Mouse (Mus musculus): Measurements from ENCODE around the gene Setd7. TPM values are rescaled to one million over a fixed set of nuclear protein-coding genes. Genes with fewer than 3 reads are reported as not detected.
A peak's percentile ranks its signal among the peaks of the same experiment; 100 is the strongest.

Setd7 gene
- polyA plus RNA-seq, 1 experiment from 2014 or later = 2.1 TPM

DNA sequence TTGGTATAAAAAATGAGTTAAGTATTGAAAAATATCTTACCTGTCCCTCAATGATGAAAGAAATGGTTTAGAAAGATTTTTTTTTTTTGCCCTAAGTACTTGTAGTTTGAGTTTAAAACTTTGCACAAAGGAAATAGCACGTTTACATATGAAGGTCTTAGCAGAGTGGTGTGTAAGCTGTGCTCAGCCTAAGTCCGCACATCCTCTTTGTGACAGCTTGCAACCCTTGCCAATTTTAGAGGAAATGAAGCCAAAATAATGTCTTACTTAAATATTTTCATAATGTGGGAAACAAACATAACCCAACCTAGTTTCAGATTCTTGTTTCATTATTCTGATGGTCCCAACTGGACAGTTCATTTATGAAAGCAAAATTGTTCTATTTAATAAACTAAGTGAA is 66.2 kb downstream of the Setd7 start:
- DNase-seq (ENCODE audit: low spot score) (peak; percentile 44), ATAC-seq (0 out of 2 replicates have a peak, but pooled peaks have one; percentile 25)
- Histone ChIP-seq H3K4me3 (ENCODE audit: low read depth, low read length) (no peak overlapping the region), H3K9me3 (ENCODE audit: low read length) (no peaks in the 10 kb centered on the region), H3K27me3 (replicated peaks; ENCODE audit: insufficient read depth, low read length) (no peaks in the 10 kb centered on the region), H3K4me2 (replicated peaks; ENCODE audit: low read depth, low read length) (no peak overlapping the region), H3K27ac (ENCODE audit: low read length) (no peak overlapping the region), H3K36me3 (ENCODE audit: insufficient read depth, low read length) (no peaks in the 10 kb centered on the region), H3K9ac (replicated peaks; ENCODE audit: low read depth) (no peak overlapping the region), H3K4me1 (ENCODE audit: insufficient read depth, low read depth, low read length) (no peaks in the 10 kb centered on the region; the same call in 1 of the 2 replicates)
- TF ChIP-seq EP300 (IDR thresholded peaks at IDR 0.05) = no peak
- 31% methylated on average over 2 of the region's 2 CpGs for WGBS

DNA sequence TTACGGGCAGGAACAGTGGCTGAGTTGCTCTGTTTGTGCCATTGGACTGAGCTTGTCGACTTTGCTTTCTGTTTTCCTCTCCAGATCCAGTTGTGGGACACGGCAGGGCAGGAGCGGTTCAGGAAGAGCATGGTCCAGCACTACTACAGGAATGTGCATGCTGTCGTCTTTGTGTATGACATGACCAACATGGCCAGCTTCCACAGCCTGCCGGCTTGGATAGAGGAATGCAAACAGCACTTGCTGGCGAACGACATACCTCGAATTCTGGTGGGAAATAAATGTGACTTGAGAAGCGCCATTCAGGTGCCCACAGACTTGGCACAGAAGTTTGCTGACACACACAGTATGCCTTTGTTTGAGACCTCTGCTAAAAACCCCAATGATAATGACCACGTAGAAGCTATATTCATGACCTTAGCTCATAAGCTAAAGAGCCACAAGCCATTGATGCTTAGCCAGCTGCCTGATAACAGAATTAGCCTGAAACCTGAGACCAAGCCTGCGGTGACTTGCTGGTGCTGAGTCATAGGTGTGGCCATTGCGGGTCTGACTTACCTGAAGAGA is 67.3 kb downstream of the Setd7 start:
- 56% methylated on average over 13 of the region's 13 CpGs for WGBS
- ATAC-seq = no peak

DNA sequence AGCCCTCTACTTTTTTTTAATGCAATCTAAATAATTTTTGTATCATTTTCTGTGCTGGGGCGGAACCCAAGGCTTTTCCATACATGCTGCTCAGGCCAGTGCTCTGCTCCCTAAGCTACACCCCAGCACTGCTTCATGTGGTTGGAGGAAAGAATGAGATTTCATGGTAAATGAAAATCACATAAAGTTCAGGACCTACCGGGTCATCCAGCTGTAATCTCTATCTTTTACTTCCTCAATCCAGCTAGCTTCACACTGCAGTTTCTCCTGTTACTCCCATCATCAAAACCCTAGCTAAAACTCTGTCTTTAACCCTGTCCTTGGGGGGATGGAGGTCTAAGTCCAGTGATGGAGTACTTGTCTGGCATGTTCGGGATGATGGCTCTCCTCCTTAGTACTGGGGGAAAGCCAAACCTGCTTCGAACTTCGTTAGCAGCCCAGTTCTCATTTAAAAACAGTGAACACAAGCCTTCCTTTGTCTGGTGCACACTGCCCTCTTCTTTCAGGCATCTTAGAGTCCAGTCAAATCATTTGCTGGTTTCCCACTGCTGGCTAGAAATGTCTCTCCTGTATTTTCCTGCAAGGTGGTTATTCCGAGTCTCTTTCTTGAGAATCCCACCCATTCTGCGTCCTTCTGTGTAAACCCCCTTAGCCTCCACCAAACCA is 70.5 kb downstream of the Setd7 start:
- Histone ChIP-seq H3K4me2 (replicated peaks; ENCODE audit: low read depth, low read length) (no peak overlapping the region), H3K9ac (replicated peaks; ENCODE audit: low read depth) (no peak overlapping the region), H3K36me3 (ENCODE audit: insufficient read depth, low read length) (no peaks in the 10 kb centered on the region), H3K27ac (ENCODE audit: low read length) (no peak overlapping the region), H3K9me3 (ENCODE audit: low read length) (no peaks in the 10 kb centered on the region), H3K27me3 (replicated peaks; ENCODE audit: insufficient read depth, low read length) (no peaks in the 10 kb centered on the region), H3K4me1 (ENCODE audit: insufficient read depth, low read depth, low read length) (peaks cover 3% of the 10 kb centered on the region; the same call in 1 of the 2 replicates), H3K4me3 (ENCODE audit: low read depth, low read length) (no peak overlapping the region)
- ATAC-seq (no peak), DNase-seq (ENCODE audit: low spot score) (no peak)
- WGBS = 85% methylated on average over 7 of the region's 7 CpGs
- TF ChIP-seq EP300 (IDR thresholded peaks at IDR 0.05) = no peak
- no peak for TF ChIP-seq CTCF (IDR thresholded peaks at IDR 0.05)

More for the DNA sequence above, 67.3 kb downstream of the Setd7 start:
- Histone ChIP-seq H3K9ac (replicated peaks; ENCODE audit: low read depth) (no peak overlapping the region), H3K4me2 (replicated peaks; ENCODE audit: low read depth, low read length) (no peak overlapping the region), H3K4me3 (ENCODE audit: low read depth, low read length) (no peak overlapping the region), H3K27me3 (replicated peaks; ENCODE audit: insufficient read depth, low read length) (no peaks in the 10 kb centered on the region), H3K36me3 (ENCODE audit: insufficient read depth, low read length) (no peaks in the 10 kb centered on the region), H3K27ac (ENCODE audit: low read length) (no peak overlapping the region; the same call in 1 of the 2 replicates), H3K4me1 (ENCODE audit: insufficient read depth, low read depth, low read length) (no peaks in the 10 kb centered on the region; the same call in 1 of the 2 replicates), H3K9me3 (ENCODE audit: low read length) (no peaks in the 10 kb centered on the region)
- TF ChIP-seq EP300 (IDR thresholded peaks at IDR 0.05) (no peak), CTCF (IDR thresholded peaks at IDR 0.05) (no peak)
- no peak for DNase-seq (ENCODE audit: low spot score)

DNA sequence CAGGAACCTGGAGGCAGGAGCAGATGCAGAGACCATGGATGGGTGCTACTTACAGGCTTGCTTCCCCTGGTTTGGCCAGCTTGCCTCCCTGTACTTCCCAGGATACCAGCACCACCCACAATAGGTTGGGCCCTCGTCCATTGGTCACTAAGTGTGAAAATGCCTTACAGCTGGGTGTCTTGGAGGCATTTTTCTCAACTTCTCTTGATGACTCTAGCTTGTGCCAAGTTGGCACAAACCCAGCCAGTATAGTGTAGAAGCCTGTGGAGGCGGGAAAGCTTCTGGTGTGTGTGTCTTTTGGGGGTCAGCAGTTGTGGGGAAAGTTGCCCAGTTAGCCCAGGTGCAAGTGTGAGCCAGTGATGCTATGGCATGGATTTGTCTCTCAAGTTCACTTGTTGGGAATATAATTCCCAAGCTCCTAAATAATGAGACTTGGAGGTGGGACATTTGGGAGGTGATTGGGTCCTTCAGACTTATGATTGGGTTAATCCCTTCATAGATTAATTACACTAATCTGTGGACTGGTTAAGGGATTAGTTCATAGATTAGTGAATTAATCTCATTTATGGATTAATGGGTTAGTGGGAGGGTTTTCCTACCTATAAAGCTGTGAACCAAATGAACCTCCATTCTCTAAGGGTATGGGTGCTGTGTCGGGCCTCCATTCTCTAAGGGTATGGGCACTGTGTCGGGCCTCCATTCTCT is 74.0 kb downstream of the Setd7 start:
- 77% methylated on average over 4 of the region's 4 CpGs for WGBS
- Histone ChIP-seq H3K36me3 (ENCODE audit: insufficient read depth, low read length) (no peaks in the 10 kb centered on the region), H3K4me3 (ENCODE audit: low read depth, low read length) (no peak overlapping the region)

DNA sequence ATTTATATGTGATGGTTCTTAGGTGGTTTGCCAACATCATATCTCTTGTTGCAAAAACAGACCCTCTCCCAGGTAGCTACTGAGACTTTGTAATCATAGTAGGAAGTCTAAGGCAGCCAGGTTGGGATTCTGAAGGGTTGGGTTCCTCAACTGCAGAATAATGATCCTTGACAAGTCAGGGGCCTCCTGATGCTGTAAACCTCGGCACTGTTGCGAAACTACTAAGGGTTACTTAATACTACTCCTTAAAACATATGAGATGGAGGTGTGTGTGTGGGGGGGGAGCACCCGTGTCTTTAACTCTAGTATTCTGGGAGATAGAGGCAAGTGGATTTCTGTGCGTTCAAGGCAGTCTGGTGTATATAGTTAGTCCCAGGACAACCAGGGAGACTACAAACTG is 75.3 kb downstream of the Setd7 start:
- no peak for ATAC-seq
- peaks cover 12% of the 10 kb centered on the region; the same call in 1 of the 2 replicates for H3K4me1 ChIP-seq (ENCODE audit: insufficient read depth, low read depth, low read length)

More for the DNA sequence above, 74.0 kb downstream of the Setd7 start:
- H3K4me1 ChIP-seq (ENCODE audit: insufficient read depth, low read depth, low read length) = peaks cover 12% of the 10 kb centered on the region; the same call in 1 of the 2 replicates
- H3K27me3 ChIP-seq (replicated peaks; ENCODE audit: insufficient read depth, low read length) = no peaks in the 10 kb centered on the region
- no peak overlapping the region for H3K27ac ChIP-seq (ENCODE audit: low read length)
- no peak overlapping the region for H3K9ac ChIP-seq (replicated peaks; ENCODE audit: low read depth)
- ATAC-seq (no peak), DNase-seq (ENCODE audit: low spot score) (peak; percentile 46)
- no peaks in the 10 kb centered on the region for H3K9me3 ChIP-seq (ENCODE audit: low read length)
- H3K4me2 ChIP-seq (replicated peaks; ENCODE audit: low read depth, low read length) = no peak overlapping the region
- TF ChIP-seq EP300 (IDR thresholded peaks at IDR 0.05) (no peak), CTCF (IDR thresholded peaks at IDR 0.05) (no peak)

DNA sequence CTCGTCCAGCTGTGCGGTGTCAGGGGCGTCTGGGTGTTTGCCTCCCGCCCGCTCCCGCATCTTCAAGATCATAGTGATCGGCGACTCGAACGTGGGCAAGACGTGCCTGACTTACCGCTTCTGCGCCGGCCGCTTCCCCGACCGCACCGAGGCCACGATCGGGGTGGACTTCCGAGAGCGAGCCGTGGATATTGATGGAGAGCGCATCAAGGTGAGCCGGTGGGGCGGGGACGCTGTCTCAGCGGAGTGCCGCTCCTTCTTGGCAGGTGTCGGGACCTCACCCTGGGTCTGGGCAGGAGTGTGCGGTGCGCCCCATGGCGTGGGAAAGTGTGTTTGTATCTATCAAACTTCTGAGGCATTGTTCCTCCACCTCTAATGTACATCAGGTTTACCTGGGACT is 76.3 kb downstream of the Setd7 start:
- peak overlapping the region; percentile 75 for H3K4me2 ChIP-seq (replicated peaks; ENCODE audit: low read depth, low read length)
- no peaks in the 10 kb centered on the region for H3K9me3 ChIP-seq (ENCODE audit: low read length)
- H3K36me3 ChIP-seq (ENCODE audit: insufficient read depth, low read length) = no peaks in the 10 kb centered on the region
- peaks cover 12% of the 10 kb centered on the region; the same call in 1 of the 2 replicates for H3K4me1 ChIP-seq (ENCODE audit: insufficient read depth, low read depth, low read length)
- H3K9ac ChIP-seq (replicated peaks; ENCODE audit: low read depth) = peak overlapping the region; percentile 80
- no peaks in the 10 kb centered on the region for H3K27me3 ChIP-seq (replicated peaks; ENCODE audit: insufficient read depth, low read length)
- ATAC-seq (peak; percentile 2; the same call in 1 of the 2 replicates), DNase-seq (ENCODE audit: low spot score) (no peak)
- peak overlapping the region; percentile 94 for H3K27ac ChIP-seq (ENCODE audit: low read length)
- WGBS = 0% methylated on average over 33 of the region's 33 CpGs
- no peak for TF ChIP-seq CTCF (IDR thresholded peaks at IDR 0.05)
- TF ChIP-seq EP300 (IDR thresholded peaks at IDR 0.05) = no peak
- peak overlapping the region; percentile 89 for H3K4me3 ChIP-seq (ENCODE audit: low read depth, low read length)

More for the DNA sequence above, 75.3 kb downstream of the Setd7 start:
- Histone ChIP-seq H3K9ac (replicated peaks; ENCODE audit: low read depth) (no peak overlapping the region), H3K4me3 (ENCODE audit: low read depth, low read length) (no peak overlapping the region), H3K36me3 (ENCODE audit: insufficient read depth, low read length) (no peaks in the 10 kb centered on the region), H3K27ac (ENCODE audit: low read length) (no peak overlapping the region), H3K4me2 (replicated peaks; ENCODE audit: low read depth, low read length) (peak overlapping the region; percentile 75), H3K27me3 (replicated peaks; ENCODE audit: insufficient read depth, low read length) (no peaks in the 10 kb centered on the region), H3K9me3 (ENCODE audit: low read length) (no peaks in the 10 kb centered on the region)
- WGBS = 39% methylated on average over 4 of the region's 4 CpGs
- no peak for TF ChIP-seq CTCF (IDR thresholded peaks at IDR 0.05)
- TF ChIP-seq EP300 (IDR thresholded peaks at IDR 0.05) = peak; percentile 10; the same call in 1 of the 2 replicates
- DNase-seq (ENCODE audit: low spot score) = peak; percentile 67

Data from lung, postnatal 0 days (tissue).